Mouse (Mus musculus) mouse trophoblast stem cell (cell line): ENCODE data around the gene Olfr938.

Experiments used
- in situ Hi-C, 2 experiments: fragments of 300-500 bp; cut with MseI, MboI; formaldehyde crosslinking; loops; 2 replicates in 1 of 2; 3 replicates in 1 of 2; pipeline ENCODE4 v1.15.1; 2025

Olfr938 gene

DNA sequence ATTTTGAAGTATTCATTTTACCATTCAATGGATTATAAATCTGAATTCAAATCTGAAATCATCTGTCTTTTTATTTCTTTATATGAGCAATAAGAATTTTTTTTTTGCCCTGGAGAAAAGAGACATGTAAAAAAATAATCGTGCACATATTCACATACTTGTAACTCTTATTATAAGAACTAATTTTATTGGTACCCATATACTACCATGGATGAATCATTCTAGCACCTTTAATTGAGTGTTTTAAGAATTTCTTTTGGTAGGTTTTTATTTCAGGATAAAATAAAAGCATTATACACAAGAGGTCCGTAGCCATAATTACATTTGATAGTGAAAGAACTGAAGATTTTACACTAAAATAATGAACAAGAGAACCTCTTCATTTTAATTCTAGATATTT lies at the start of gene Olfr938:
Gene Olfr938 (minus strand): TSS at position 101 of the 400 bp plus-strand sequence.
- in situ Hi-C loops = no loop called here

DNA sequence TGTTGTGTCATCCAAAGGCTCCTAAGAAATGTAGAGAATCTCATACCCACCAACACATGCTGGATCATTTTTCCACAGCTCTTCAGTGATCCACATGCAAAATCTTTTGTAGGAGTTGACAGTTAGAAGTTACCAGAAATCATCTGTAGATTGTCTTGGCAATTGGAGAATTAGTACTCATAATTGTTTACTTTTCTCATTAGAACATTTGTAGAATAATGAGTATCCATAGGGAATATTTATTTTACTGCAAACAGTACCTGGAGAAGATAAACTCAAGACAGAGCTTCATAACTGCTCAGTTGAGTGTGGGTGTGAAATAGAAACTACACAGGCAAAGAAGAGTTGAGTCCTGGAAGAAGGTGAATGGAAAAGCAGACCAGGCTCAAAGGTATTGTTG lies 49.1 kb upstream of the Olfr938 start, which contains the start of gene Olfr27:
Gene Olfr27 (plus strand): TSS at position 301 of the 400 bp plus-strand sequence.
- in situ Hi-C loops = no loop called here

DNA sequence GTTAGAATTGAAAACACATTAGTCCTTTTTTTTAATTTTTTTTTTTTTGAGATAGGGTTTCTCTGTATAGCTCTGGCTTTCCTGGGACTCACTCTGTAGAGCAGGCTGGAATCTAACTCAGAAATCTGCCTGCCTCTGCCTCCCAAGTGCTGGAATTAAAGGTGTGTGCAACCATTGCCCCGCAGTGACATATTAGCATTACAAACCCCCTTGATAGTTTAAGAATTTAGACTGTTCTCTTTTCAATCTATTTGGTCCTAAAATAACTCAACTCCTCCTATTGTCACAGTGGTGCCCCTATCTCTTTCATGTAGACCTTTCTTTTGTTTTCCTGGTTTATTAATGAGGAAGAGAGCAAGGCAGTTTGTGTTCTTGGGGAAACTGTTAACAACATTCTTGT lies 48.6 kb upstream of the Olfr938 start:
- in situ Hi-C loops = no loop called here

DNA sequence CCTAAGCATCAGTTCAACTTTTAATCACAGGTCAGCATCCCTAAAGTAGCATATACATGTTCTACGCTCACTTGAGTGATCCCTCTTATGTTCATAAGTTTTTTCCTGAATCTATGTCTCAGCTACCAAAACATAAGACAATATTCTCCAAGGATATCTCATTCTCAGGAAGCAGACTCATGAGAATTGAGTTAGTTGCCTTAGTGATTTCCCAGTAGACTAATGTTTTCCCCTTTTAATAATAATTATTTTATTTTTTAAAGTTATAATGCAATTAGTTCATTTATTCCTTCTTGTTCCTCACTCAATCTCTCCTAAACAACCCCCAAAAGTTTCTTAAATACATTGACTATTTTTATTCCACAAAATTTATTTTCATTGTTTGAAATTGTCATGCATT lies 13.8 kb downstream of the Olfr938 start, which contains the start of gene Olfr937:
Gene Olfr937 (minus strand): TSS at position 101 of the 400 bp plus-strand sequence.
- in situ Hi-C loops = no loop called here
